Mouse (Mus musculus) cerebellum, adult 9-11 months (tissue): Measurements from ENCODE around the gene Pou2f3.

Experiments
- DNase-seq: peaks from one replicate; pipeline ENCODE4 v3.0.0; 2022

Pou2f3 gene

GRCm38 (mm10) chr9:43230886-43231285, 20.7 kb upstream of the Pou2f3 start:
- no peak for DNase-seq

DNA sequence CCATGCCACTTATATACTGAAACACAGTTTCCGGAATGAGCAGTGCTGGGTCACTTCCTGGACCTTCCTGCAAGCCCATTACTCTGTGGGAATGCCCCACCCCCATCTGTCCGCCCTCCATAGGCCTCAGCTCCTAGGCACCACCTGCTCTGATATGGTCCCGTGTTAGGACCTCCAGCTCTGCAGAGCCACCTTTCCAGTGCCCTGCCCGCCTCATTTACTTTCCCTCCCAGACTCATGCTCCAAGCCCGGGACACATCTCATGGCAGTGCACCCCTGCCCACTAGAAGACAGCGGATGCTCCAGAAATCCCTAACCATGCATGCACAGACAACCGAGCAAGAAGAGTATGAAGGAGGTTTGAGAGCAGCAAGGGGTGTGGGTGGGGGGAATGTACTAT, 19.8 kb upstream of the Pou2f3 start:
- no peak for DNase-seq

DNA sequence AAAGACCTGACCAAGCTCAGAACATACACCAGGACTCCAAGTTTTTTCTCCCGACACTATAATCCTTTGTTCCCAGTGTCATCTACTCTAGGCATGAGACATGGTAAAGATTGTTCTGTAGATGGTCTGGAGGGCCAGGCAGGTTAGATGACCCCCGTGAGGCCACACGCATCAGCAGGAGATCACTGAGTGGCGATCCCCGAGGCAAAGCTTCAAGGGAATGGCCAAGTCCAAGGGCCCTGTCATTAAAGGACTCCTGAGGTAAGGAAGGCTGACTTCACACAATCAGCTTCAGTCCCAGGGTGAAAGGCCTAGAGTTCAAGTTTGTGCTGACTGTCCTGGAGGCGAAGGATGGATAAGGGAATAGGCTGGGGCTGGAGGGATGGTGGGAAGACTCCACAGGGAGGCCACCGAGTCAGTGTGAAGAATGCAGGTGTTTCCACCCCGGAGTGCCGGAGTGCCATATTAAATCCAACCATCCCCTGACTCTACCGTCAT, 19.3 kb upstream of the Pou2f3 start:
- no peak for DNase-seq

GRCm38 (mm10) chr9:43228745-43229144, 18.6 kb upstream of the Pou2f3 start:
- DNase-seq = no peak

GRCm38 (mm10) chr9:43227626-43228025, 17.5 kb upstream of the Pou2f3 start:
- DNase-seq = no peak

DNA sequence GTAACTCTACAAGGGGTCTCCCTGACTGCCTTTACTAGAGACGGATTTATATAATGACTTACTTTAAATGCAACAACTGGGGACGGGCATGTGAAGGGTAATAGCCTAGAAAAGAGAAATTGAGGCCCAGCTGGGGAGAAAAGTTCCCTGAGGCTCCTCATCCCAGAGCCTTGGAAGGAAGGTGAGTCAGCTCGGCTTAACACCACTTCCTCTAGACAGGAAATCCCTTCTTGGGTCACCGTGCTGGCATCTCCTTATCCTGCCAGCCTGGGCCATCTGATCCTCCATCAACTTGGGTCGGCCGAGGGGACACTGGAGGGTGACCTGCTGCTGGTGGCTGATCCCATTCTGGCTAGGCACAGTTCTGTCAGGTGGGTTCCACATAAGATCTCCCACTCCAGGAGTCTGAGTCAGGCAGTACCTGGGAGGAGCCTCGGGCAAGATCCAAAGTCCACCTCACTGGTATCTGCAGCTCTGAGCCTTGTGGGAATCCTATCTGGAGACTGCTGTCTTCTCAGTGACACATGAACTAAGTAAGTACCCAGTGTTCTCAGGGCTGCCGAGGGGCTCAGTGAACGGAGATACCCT, 16.5 kb upstream of the Pou2f3 start:
- DNase-seq = no peak

GRCm38 (mm10) chr9:43225481-43225880, 15.3 kb upstream of the Pou2f3 start:
- no peak for DNase-seq

DNA sequence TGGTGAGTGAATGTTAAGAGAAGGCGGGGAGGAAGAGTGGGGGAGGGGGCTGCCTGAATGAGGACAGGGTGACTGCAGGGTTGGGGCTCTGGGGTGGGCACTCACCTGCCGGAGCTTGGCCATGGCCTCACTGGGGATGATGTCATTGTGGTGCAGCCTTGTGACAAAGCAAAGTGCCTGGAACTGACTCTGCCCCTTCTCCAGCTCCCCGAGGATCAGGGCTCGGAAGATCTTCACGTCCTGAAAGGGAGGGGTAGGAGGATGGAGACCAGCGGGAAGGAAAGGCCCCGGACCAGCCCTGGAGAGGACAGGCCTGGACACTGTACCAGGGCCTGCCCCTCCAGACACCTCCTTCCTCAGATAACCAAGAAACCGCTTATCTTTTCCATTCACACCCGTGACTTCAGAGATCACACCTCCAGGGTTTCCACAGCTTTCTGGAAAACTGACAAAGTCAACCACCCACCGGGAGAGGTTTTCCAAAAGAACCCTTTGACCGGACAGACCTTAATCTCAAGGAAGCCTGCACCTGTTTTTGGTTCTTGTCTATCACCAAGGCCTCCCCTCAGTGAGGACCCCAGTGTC, 14.7 kb upstream of the Pou2f3 start:
- no peak for DNase-seq

DNA sequence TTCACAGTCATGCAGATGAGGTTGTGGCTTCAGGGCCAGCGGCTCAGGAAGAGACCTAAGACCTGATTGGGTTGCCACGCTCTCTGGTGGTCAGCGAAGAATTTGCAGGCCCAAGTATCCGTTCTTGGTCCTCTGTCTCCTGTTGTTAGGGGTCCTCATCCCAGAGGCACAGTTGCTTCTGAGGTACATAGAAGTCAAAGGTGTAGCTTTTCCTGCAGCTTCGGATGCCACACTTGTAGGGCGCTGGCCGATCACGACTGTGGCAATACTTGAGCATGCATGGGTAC, 12.2 kb upstream of the Pou2f3 start:
- no peak for DNase-seq

- DNase-seq = peak; percentile 42
Observed at GRCm38 (mm10) chr9:43221643-43222428, 11.7 kb upstream of the Pou2f3 start.

GRCm38 (mm10) chr9:43210771-43211450, 742 bp upstream of the Pou2f3 start:
- DNase-seq = peak; percentile 23

DNA sequence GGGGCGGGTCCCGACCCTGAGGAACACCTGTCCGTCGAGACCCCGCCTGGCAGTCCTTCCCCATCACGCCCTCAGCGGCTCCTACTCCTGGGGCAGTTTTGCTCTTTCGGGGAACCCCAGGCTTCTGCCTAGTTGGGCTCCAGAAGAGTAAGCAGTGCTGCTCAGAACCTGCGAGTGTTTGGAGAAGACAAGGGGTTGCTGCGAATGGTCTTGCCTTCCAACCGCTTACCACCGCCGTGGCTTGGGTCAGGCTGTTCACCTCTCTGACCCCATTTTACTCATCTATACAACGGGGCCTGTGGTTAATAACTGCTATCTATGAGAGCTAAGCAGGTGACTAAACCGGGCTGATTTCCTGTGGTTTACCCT, 4.2 kb downstream of the Pou2f3 start:
- no peak for DNase-seq

DNA sequence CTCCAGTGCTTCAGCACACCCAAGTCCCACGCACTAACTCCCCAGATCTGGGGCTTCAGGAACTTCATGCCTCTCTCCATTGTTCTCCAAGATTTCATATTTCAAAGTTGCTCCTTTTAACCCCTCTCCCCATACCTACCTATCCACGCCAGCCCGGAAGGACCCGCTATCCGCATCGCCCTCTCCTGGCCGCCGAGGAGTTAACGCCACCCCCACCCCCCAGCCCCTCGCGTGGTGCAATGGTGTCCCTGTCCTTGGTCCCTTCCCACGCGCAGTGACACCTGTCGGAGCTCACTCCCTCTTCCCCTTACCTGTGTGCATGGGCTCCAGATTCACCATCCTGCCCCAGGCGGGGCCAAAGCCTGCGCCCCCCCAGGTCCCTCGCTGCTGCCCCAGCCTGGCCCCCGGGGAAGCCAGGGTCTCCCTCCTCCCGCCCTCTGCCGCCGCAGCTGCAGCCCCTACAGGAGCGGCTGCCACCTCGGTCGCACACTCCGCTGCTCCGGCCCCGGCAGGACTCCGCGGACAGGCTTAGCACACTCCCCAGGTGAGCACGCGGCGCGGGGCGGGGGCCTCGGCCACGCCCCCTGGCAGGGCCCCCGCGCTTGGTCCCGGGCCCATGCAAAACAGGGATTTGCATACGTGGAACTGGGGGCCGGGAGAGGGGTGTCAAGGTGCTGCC, 4.7 kb downstream of the Pou2f3 start:
- DNase-seq = no peak

DNA sequence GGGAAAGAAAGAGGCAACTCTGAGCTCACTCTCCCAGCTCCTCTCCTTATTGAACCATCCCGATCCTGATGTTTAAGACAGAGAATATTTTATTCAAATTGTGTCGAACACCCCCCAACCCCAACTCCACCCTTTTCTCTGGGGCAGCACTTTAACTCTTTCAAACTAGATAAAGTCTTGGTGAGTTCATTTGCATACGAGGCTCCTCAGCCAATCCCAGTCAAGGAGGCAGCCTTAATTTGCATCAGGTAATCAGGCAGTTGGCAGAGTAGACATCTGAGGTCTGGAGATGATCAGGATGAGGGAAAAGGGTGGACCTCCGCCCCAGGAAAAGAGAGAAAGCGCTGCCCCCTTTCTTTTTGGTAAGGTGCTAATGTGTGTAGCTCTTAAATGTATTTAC, 10.0 kb downstream of the Pou2f3 start:
- DNase-seq = no peak

DNA sequence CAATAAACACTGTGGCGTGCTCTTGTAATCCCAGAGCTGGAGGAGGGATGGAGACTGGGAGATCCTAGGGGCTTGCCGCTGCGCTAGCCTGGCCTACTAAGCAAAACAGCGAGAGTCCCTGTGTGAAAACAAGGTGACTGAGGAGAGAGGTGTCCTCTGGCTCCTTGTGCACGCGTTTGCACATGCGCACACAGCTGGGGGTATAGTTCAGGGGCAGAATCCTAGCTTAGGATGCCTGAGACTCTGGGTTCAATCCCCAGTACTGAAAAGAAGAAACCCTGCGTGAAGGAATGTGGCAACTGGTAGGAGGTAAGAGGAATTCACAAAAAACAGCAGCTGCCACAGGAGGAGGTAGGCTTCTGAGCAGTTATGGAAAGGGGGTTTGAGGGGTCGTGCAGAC, 16.2 kb downstream of the Pou2f3 start:
- no peak for DNase-seq

- DNase-seq = no peak
Observed at GRCm38 (mm10) chr9:43191561-43191960, 18.6 kb downstream of the Pou2f3 start.

- no peak for DNase-seq
Observed at GRCm38 (mm10) chr9:43189021-43189356, 21.2 kb downstream of the Pou2f3 start.

DNA sequence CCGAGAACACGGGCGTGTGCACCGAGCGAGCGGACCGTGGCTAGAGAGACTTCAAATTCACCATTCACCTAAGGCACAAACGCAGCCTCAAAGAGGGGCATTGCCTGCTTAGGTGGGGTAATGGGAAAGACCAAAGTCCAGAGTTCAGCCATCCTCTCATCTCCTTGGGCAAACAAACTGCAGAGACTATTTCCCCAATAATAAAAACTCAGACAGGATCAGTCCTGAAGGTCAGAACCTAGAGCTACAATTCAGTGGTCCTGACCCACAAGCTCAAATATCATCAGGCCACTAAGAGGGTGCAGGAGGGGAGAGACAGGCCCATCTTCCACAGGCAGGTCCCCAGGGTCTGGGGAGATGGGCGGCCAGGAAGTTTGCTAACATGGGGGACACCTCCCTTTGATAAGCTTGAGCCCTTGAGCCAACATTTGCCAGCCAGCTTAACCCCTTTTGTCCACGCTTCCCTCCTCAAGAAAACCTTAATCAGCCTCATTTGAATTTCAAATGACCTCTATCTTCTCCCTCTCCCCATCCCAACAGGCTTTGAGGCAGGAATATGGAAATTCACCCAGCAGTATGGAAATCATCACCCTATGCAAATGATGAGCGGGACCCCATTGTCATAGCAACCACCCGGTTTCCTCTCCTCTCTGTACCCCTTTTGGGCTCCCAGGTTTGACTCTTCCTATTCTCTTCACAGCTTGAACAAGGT, 21.7 kb downstream of the Pou2f3 start:
- DNase-seq = no peak

GRCm38 (mm10) chr9:43179614-43180013, 30.6 kb downstream of the Pou2f3 start:
- DNase-seq = no peak

GRCm38 (mm10) chr9:43178172-43178571, 32.0 kb downstream of the Pou2f3 start:
- no peak for DNase-seq

GRCm38 (mm10) chr9:43167081-43167480, 43.1 kb downstream of the Pou2f3 start:
- no peak for DNase-seq

- DNase-seq = no peak
Observed at GRCm38 (mm10) chr9:43166346-43166745, 43.8 kb downstream of the Pou2f3 start.

GRCm38 (mm10) chr9:43155960-43156359, 54.2 kb downstream of the Pou2f3 start:
- no peak for DNase-seq
